Mouse (Mus musculus) erythroblast, embryonic 14.5 days (primary cell): ENCODE measurements around the gene Slc16a12.

ENCODE experiments used
- GATA1 ChIP-seq: IDR thresholded peaks from 2 replicates; pipeline ENCODE4 v1.6.1; 2012; ENCODE audit warnings: low read length, inconsistent platforms, mixed read lengths
- TAL1 ChIP-seq: IDR thresholded peaks from 3 replicates; pipeline ENCODE4 v1.6.1; 2012; ENCODE audit warnings: low read length, inconsistent platforms, mixed read lengths

DNA sequence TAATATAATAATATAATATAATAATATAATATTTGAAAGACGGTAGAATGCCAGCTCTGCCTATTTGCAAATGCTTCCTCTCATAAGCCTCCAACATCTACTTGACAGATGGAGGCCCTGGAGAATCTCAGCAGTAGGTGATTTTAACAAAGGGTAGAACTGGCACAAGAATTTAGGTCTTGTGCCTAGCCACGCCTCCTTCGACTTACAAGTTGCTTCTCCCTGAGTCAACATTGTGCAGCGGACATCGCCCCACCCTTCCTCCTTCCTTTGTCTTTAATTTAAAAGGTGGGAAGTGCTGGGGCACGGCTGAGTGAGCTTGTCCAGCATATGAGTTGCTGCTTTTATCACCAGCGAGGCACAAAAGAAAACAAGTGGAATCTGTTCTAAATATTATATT lies 73.6 kb downstream of the Slc16a12 start:
- TF ChIP-seq GATA1 (no peak), TAL1 (no peak)
